Comparison of ENCODE assay signal across 8 mouse cellular contexts in genomic region chr3:69599166-69599500, GRCm38 (mm10). TPM values are rescaled to one million over a fixed set of nuclear protein-coding genes. Genes with fewer than 3 reads are reported as not detected.
DNase-seq lines count a peak whose midpoint lies in the region; ATAC-seq and TF ChIP-seq lines count a peak whose summit lies in the region.

No protein-coding gene starts in this region.

- ATAC-seq in heart, embryonic 12.5 days (ENCODE audit: insufficient number of reproducible peaks, low FRiP score): no peak
- ATAC-seq in forebrain, postnatal 0 days: peak; percentile 47
- no peak for ATAC-seq in liver, embryonic 15.5 days (ENCODE audit: insufficient read depth)
- ATAC-seq in stomach, embryonic 14.5 days (ENCODE audit: insufficient number of reproducible peaks, insufficient read depth, low FRiP score, low read depth): peak; percentile 12; the same call in 1 of the 2 replicates

- H3K4me2 ChIP-seq in heart, embryonic 12.5 days: peak overlapping the region; percentile 75
- peak overlapping the region; percentile 66 for H3K4me2 ChIP-seq in forebrain, postnatal 0 days (ENCODE audit: low read depth)
- peak overlapping the region; percentile 67 for H3K4me2 ChIP-seq in liver, embryonic 15.5 days
- H3K4me2 ChIP-seq in stomach, embryonic 14.5 days (replicated peaks; ENCODE audit: low read depth, low read length): peak overlapping the region; percentile 79

- no peak for TF ChIP-seq CTCF in forebrain, postnatal 0 days (IDR thresholded peaks at IDR 0.05; ENCODE audit: low read depth)
- TF ChIP-seq CTCF in thymus, adult 2 months (IDR thresholded peaks at IDR 0.05; ENCODE audit: borderline replicate concordance, control insufficient read depth, extremely low read depth, insufficient read depth, low read length, poor library complexity): no peak

- 15% methylated on average over 5 of the region's 5 CpGs for WGBS in heart, embryonic 12.5 days
- WGBS in forebrain, postnatal 0 days: 9% methylated on average over 5 of the region's 5 CpGs
- WGBS in liver, embryonic 15.5 days (ENCODE audit: insufficient replicate concordance): 12% methylated on average over 5 of the region's 5 CpGs
- 16% methylated on average over 5 of the region's 5 CpGs for WGBS in stomach, embryonic 14.5 days
- WGBS in thymus, adult 2 months: 38% methylated on average over 5 of the region's 5 CpGs

- no peak overlapping the region for H3K27ac ChIP-seq in heart, embryonic 12.5 days (ENCODE audit: poor library complexity, severe bottlenecking)
- peak overlapping the region; percentile 84 for H3K27ac ChIP-seq in forebrain, postnatal 0 days (ENCODE audit: low read depth, low read length)
- no peak overlapping the region for H3K27ac ChIP-seq in liver, embryonic 15.5 days (replicated peaks)
- H3K27ac ChIP-seq in stomach, embryonic 14.5 days (ENCODE audit: low read length): no peak overlapping the region
- no peak overlapping the region for H3K27ac ChIP-seq in thymus, adult 2 months (ENCODE audit: control insufficient read depth, insufficient read depth, low read length)

- DNase-seq in heart, postnatal 25 days (ENCODE audit: low spot score): no peak
- DNase-seq in Muller cell, postnatal 12 days (ENCODE audit: inconsistent ontology term): peak; percentile 43
- DNase-seq in forebrain, postnatal 0 days: no peak
- no peak for DNase-seq in thymus, postnatal 4 days
- DNase-seq in thymus, adult 2 months: no peak

- peak overlapping the region; percentile 75 for H3K9ac ChIP-seq in heart, embryonic 12.5 days
- H3K9ac ChIP-seq in forebrain, postnatal 0 days: peak overlapping the region; percentile 92
- no peak overlapping the region for H3K9ac ChIP-seq in liver, embryonic 15.5 days
- H3K9ac ChIP-seq in stomach, embryonic 14.5 days (replicated peaks; ENCODE audit: low read depth, low read length): peak overlapping the region; percentile 81; the same call in 1 of the 2 replicates

- no peaks in the 10 kb centered on the region for H3K9me3 ChIP-seq in heart, embryonic 12.5 days (replicated peaks)
- H3K9me3 ChIP-seq in forebrain, postnatal 0 days (ENCODE audit: low read length): no peaks in the 10 kb centered on the region
- H3K9me3 ChIP-seq in liver, embryonic 15.5 days (replicated peaks): no peaks in the 10 kb centered on the region
- H3K9me3 ChIP-seq in stomach, embryonic 14.5 days (ENCODE audit: control insufficient read depth, low read depth, low read length): no peaks in the 10 kb centered on the region

- intact Hi-C loops in heart, postnatal 25 days (cut with DNase I): no loop called here

- TF ChIP-seq POLR2A in thymus, adult 2 months (IDR thresholded peaks at IDR 0.05; ENCODE audit: control insufficient read depth, extremely low read depth, insufficient read depth, low read length, poor library complexity): no peak

- H3K4me3 ChIP-seq in heart, embryonic 12.5 days: peak overlapping the region; percentile 68
- peak overlapping the region; percentile 79 for H3K4me3 ChIP-seq in forebrain, postnatal 0 days (ENCODE audit: low read depth, low read length)
- H3K4me3 ChIP-seq in liver, embryonic 15.5 days (replicated peaks): peak overlapping the region; percentile 58
- H3K4me3 ChIP-seq in stomach, embryonic 14.5 days (ENCODE audit: low read depth, low read length): peak overlapping the region; percentile 73
- H3K4me3 ChIP-seq in thymus, adult 2 months (ENCODE audit: control insufficient read depth, insufficient read depth, low read length): no peak overlapping the region

- H3K36me3 ChIP-seq in heart, embryonic 12.5 days: no peaks in the 10 kb centered on the region
- peaks cover 5% of the 10 kb centered on the region; the same call in 1 of the 2 replicates for H3K36me3 ChIP-seq in forebrain, postnatal 0 days (ENCODE audit: insufficient read depth)
- no peaks in the 10 kb centered on the region for H3K36me3 ChIP-seq in liver, embryonic 15.5 days (replicated peaks)
- H3K36me3 ChIP-seq in stomach, embryonic 14.5 days (ENCODE audit: control insufficient read depth, insufficient read depth, low read length): no peaks in the 10 kb centered on the region
- no peaks in the 10 kb centered on the region for H3K36me3 ChIP-seq in thymus, adult 2 months (ENCODE audit: control insufficient read depth, insufficient read depth, low read length)

- H3K27me3 ChIP-seq in heart, embryonic 12.5 days (replicated peaks): no peaks in the 10 kb centered on the region; the same call in 1 of the 2 replicates
- H3K27me3 ChIP-seq in forebrain, postnatal 0 days (ENCODE audit: insufficient read depth, low read length): no peaks in the 10 kb centered on the region
- peaks cover 45% of the 10 kb centered on the region for H3K27me3 ChIP-seq in liver, embryonic 15.5 days
- H3K27me3 ChIP-seq in stomach, embryonic 14.5 days (ENCODE audit: control insufficient read depth, insufficient read depth, low read length): no peaks in the 10 kb centered on the region
- H3K27me3 ChIP-seq in thymus, adult 2 months (ENCODE audit: control insufficient read depth, insufficient read depth, low read length): no peaks in the 10 kb centered on the region

- H3K4me1 ChIP-seq in heart, embryonic 12.5 days (replicated peaks): peaks cover 5% of the 10 kb centered on the region
- peaks cover 15% of the 10 kb centered on the region for H3K4me1 ChIP-seq in forebrain, postnatal 0 days (ENCODE audit: insufficient read depth)
- no peaks in the 10 kb centered on the region for H3K4me1 ChIP-seq in liver, embryonic 15.5 days (replicated peaks)
- no peaks in the 10 kb centered on the region; the same call in 1 of the 2 replicates for H3K4me1 ChIP-seq in stomach, embryonic 14.5 days (ENCODE audit: control insufficient read depth, insufficient read depth, low read length)
- H3K4me1 ChIP-seq in thymus, adult 2 months (replicated peaks; ENCODE audit: control insufficient read depth, insufficient read depth, low read length): peaks cover 3% of the 10 kb centered on the region; the same call in 1 of the 2 replicates

RNA-seq across cellular contexts. Expression of gene B3galnt1, which starts 0.4 kb away (rescaled TPM):
- 27.3 TPM in 2 replicates for polyA plus RNA-seq in heart, embryonic 12.5 days (2016; fragmentation: Nextera tagmentation; extraction: Ambion mirVana)
- total RNA-seq in heart, postnatal 25 days (2021): 1 to 10 TPM; 1.9 to 2.1 TPM
- 80.0 and 85.5 TPM in 2 replicates for total RNA-seq in forebrain, postnatal 0 days (2014; rRNA removed)
- 79.4 and 99.4 TPM in 2 replicates for polyA plus RNA-seq in forebrain, postnatal 0 days (2015; fragmentation: Nextera tagmentation; extraction: Ambion mirVana)
- 3.6 and 3.7 TPM in 2 replicates for polyA plus RNA-seq in liver, embryonic 15.5 days (2015; fragmentation: Nextera tagmentation; extraction: Ambion mirVana)
- polyA plus RNA-seq in stomach, embryonic 14.5 days (2014; fragmentation: Nextera tagmentation; extraction: Ambion mirVana): 42.7 and 43.1 TPM in 2 replicates
- 1.8 and 2.2 TPM in 2 replicates for polyA plus RNA-seq in thymus, adult 2 months (2012; rRNA removed)

Comparison
In these comparisons a context has a peak if more than half of its experiments do, and no peak if none do; other contexts are left out.
1. ATAC-seq: peak in forebrain, postnatal 0 days (single experiment) and stomach, embryonic 14.5 days (single experiment); none in heart, embryonic 12.5 days (single experiment) and liver, embryonic 15.5 days (single experiment).
2. Peak in every context shown above with its lines, with median percentiles within 50 percentile points of each other: H3K4me2 ChIP-seq.